Mouse (Mus musculus): Measurements from ENCODE around the gene Cstf2. TPM values are rescaled to one million over a fixed set of nuclear protein-coding genes. Genes with fewer than 3 reads are reported as not detected.
A peak's percentile ranks its signal among the peaks of the same experiment; 100 is the strongest.

The Cstf2 gene
- total RNA-seq (2022), result 1 to 10 TPM; 3.7 to 6.9 (median 5.2) TPM

GRCm38 (mm10) chrX:134058987-134059712 lies at the start of gene Cstf2:
Cstf2 (plus strand) TSS chrX:134059187.
- DNase-seq (ENCODE audit: low spot score in 2 of 2), result peak; percentile 89 to 90

GRCm38 (mm10) chrX:134019005-134019404 lies 40.0 kb upstream of the Cstf2 start:
- peak; percentile 7 to 24 for DNase-seq (ENCODE audit: low spot score in 2 of 2)

GRCm38 (mm10) chrX:134020664-134021063 lies 38.3 kb upstream of the Cstf2 start:
- no peak for DNase-seq (ENCODE audit: low spot score in 2 of 2)

GRCm38 (mm10) chrX:134048994-134049393 lies 10.0 kb upstream of the Cstf2 start:
- DNase-seq (ENCODE audit: low spot score in 2 of 2), result no peak

- no peak for DNase-seq (ENCODE audit: low spot score in 2 of 2)
Observed at GRCm38 (mm10) chrX:134056897-134057296, 2.1 kb upstream of the Cstf2 start.

GRCm38 (mm10) chrX:134058040-134058875 lies 729 bp upstream of the Cstf2 start:
- no peak for DNase-seq (ENCODE audit: low spot score in 2 of 2)

- no peak for DNase-seq (ENCODE audit: low spot score in 2 of 2)
Observed at GRCm38 (mm10) chrX:134059764-134060163, 777 bp downstream of the Cstf2 start.

- DNase-seq (ENCODE audit: low spot score in 2 of 2), result no peak
Observed at GRCm38 (mm10) chrX:134085453-134085852, 26.5 kb downstream of the Cstf2 start.

- no peak for DNase-seq (ENCODE audit: low spot score in 2 of 2)
Observed at GRCm38 (mm10) chrX:134102641-134103040, 43.7 kb downstream of the Cstf2 start.

GRCm38 (mm10) chrX:134111767-134112166 lies 52.8 kb downstream of the Cstf2 start:
- no peak for DNase-seq (ENCODE audit: low spot score in 2 of 2)

- no peak for DNase-seq (ENCODE audit: low spot score in 2 of 2)
Observed at GRCm38 (mm10) chrX:134116417-134116816, 57.4 kb downstream of the Cstf2 start.

GRCm38 (mm10) chrX:134128549-134128948 lies 69.6 kb downstream of the Cstf2 start:
- no peak for DNase-seq (ENCODE audit: low spot score in 2 of 2)

GRCm38 (mm10) chrX:134132295-134132694 lies 73.3 kb downstream of the Cstf2 start:
- no peak for DNase-seq (ENCODE audit: low spot score in 2 of 2)

GRCm38 (mm10) chrX:134133821-134134220 lies 74.8 kb downstream of the Cstf2 start:
- no peak for DNase-seq (ENCODE audit: low spot score in 2 of 2)

Small RNAs within 50 kb of the gene (microRNA-seq; reads per million reads assigned to microRNA genes)
- not detected for gene Mir3112

Other genes starting within 250 kb of the Cstf2 start
- 10 to 100 TPM in 1 of 4 experiments, 1 to 10 TPM in 3; 1.8 to 12.0 (median 3.2) TPM for gene Tnmd, start 208.2 kb upstream of the Cstf2 start, total RNA-seq (2022)
- 1 to 10 TPM; 2.1 to 2.6 (median 2.3) TPM for gene Tspan6, start 160.8 kb upstream of the Cstf2 start, total RNA-seq (2022)
- 1 to 10 TPM; 1.1 to 2.8 (median 1.8) TPM for gene Srpx2, start 150.8 kb upstream of the Cstf2 start, total RNA-seq (2022)
- under 1 TPM; 0.29 to 0.96 (median 0.81) TPM for gene Sytl4, start 77.4 kb upstream of the Cstf2 start, total RNA-seq (2022)
- 1 to 10 TPM in 2 of 4 experiments, under 1 TPM in 2; 0.79 to 1.2 (median 0.99) TPM for gene Xkrx, start 102.9 kb downstream of the Cstf2 start, total RNA-seq (2022)
- not detected for gene Arl13a, start 128.3 kb downstream of the Cstf2 start, total RNA-seq (2022)
- under 1 TPM in 1 of 4 experiments, not detected in 3; 0.56 TPM for gene Nox1, start 162.8 kb downstream of the Cstf2 start, total RNA-seq (2022)
- gene Trmt2b, start 217.8 kb downstream of the Cstf2 start, total RNA-seq (2022), result 10 to 100 TPM in 2 of 4 experiments, 1 to 10 TPM in 2; 8.5 to 13.4 (median 11.0) TPM
- under 1 TPM in 1 of 4 experiments, not detected in 3; 0.17 TPM for gene Tmem35a, start 236.0 kb downstream of the Cstf2 start, total RNA-seq (2022)
- gene Cenpi, start 248.9 kb downstream of the Cstf2 start, total RNA-seq (2022), result under 1 TPM in 2 of 4 experiments, not detected in 2; 0.16 to 0.17 TPM